Mouse (Mus musculus) olfactory bulb, adult 2 months (tissue): ENCODE measurements around the gene Ap3b1.

Experiments
- CTCF ChIP-seq: fragments of 200-500 bp; IDR thresholded peaks from 2 replicates; pipeline ENCODE4 v1.5.1; 2012; ENCODE audit warnings: low read depth, mild to moderate bottlenecking, low read length, moderate library complexity; ENCODE audit not compliant: insufficient read depth
- POLR2A ChIP-seq: fragments of 200-500 bp; IDR thresholded peaks from 2 replicates; pipeline ENCODE4 v1.6.1; 2012; ENCODE audit warnings: mild to moderate bottlenecking, low read depth, low read length, moderate library complexity; ENCODE audit not compliant: insufficient read depth

DNA sequence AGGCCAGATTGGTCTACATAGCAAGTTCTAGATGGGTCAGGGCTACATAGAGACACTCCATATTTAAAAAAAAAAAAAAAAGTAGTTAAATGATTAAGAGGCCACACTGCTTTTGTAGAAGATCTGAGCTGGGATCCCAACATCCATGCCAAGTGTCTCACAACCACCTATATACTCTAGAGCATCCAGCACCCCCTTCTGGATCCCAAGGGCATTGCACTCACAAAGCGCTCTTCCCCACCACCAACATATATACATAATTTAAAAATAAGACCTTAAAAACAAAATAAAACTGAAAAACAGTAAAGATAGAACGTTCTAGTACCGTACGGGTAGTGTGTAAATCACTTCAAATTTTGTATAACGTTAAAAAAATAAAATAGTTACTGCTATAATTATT, 15.6 kb upstream of the Ap3b1 start:
- TF ChIP-seq CTCF (no peak), POLR2A (no peak)
